Mouse (Mus musculus): ENCODE measurements around the gene Phyh. TPM values are rescaled to one million over a fixed set of nuclear protein-coding genes. Genes with fewer than 3 reads are reported as not detected.
"Not testable (repeated sequence)": the region's sequence is repeated elsewhere in the genome, so short reads cannot be mapped to it uniquely, and the experiment has no call there.

Gene Phyh
- polyA plus RNA-seq, 1 experiment from 2014 or later, result 50.8 TPM

GRCm38 (mm10) chr2:4922476-4923164 is 3.8 kb downstream of the Phyh start:
- Histone ChIP-seq H3K9me3 (no peaks in the 10 kb centered on the region), H3K27me3 (no peaks in the 10 kb centered on the region), H3K4me3 (no peak overlapping the region), H3K4me2 (replicated peaks) (no peak overlapping the region), H3K9ac (replicated peaks) (no peak overlapping the region), H3K36me3 (no peaks in the 10 kb centered on the region), H3K27ac (replicated peaks) (no peak overlapping the region), H3K4me1 (peaks cover 12% of the 10 kb centered on the region; the same call in 1 of the 2 replicates)
- 71% methylated on average over 7 of the region's 7 CpGs for WGBS
- ATAC-seq (replicated peaks), result no peak

GRCm38 (mm10) chr2:4927391-4927790 is 8.6 kb downstream of the Phyh start:
- Histone ChIP-seq H3K9me3 (no peaks in the 10 kb centered on the region), H3K4me2 (replicated peaks) (no peak overlapping the region), H3K27me3 (no peaks in the 10 kb centered on the region), H3K27ac (replicated peaks) (no peak overlapping the region), H3K36me3 (no peaks in the 10 kb centered on the region), H3K9ac (replicated peaks) (no peak overlapping the region), H3K4me3 (no peak overlapping the region), H3K4me1 (no peaks in the 10 kb centered on the region)
- 82% methylated on average over 3 of the region's 3 CpGs for WGBS
- ATAC-seq (replicated peaks), result no peak

- H3K4me2 ChIP-seq (replicated peaks), result no peak overlapping the region
- no peaks in the 10 kb centered on the region for H3K4me1 ChIP-seq
- H3K9ac ChIP-seq (replicated peaks), result no peak overlapping the region
- no peaks in the 10 kb centered on the region for H3K9me3 ChIP-seq
- WGBS, result 93% methylated on average over 2 of the region's 2 CpGs
- no peaks in the 10 kb centered on the region for H3K36me3 ChIP-seq
- H3K27me3 ChIP-seq, result no peaks in the 10 kb centered on the region
- ATAC-seq (replicated peaks), result no peak
- H3K27ac ChIP-seq (replicated peaks), result no peak overlapping the region
- no peak overlapping the region for H3K4me3 ChIP-seq
Measured at GRCm38 (mm10) chr2:4929230-4929629, 10.4 kb downstream of the Phyh start.

GRCm38 (mm10) chr2:4934516-4934915 is 15.7 kb downstream of the Phyh start:
- no peak for ATAC-seq (replicated peaks)
- no peaks in the 10 kb centered on the region for H3K9me3 ChIP-seq
- H3K4me2 ChIP-seq (replicated peaks), result no peak overlapping the region
- H3K4me1 ChIP-seq, result no peaks in the 10 kb centered on the region
- no peak overlapping the region for H3K9ac ChIP-seq (replicated peaks)
- no peak overlapping the region for H3K4me3 ChIP-seq
- no peak overlapping the region for H3K27ac ChIP-seq (replicated peaks)
- H3K36me3 ChIP-seq, result peaks cover 4% of the 10 kb centered on the region; the same call in 1 of the 2 replicates
- H3K27me3 ChIP-seq, result no peaks in the 10 kb centered on the region
- 95% methylated on average over 9 of the region's 9 CpGs for WGBS

GRCm38 (mm10) chr2:4937931-4938330 is 19.1 kb downstream of the Phyh start:
- peaks cover 4% of the 10 kb centered on the region; the same call in 1 of the 2 replicates for H3K36me3 ChIP-seq
- no peak overlapping the region for H3K4me2 ChIP-seq (replicated peaks)
- H3K9me3 ChIP-seq, result no peaks in the 10 kb centered on the region
- no peak for ATAC-seq (replicated peaks)
- no peak overlapping the region for H3K9ac ChIP-seq (replicated peaks)
- no peaks in the 10 kb centered on the region for H3K27me3 ChIP-seq
- WGBS, result 91% methylated on average over 7 of the region's 7 CpGs
- H3K27ac ChIP-seq (replicated peaks), result no peak overlapping the region
- no peaks in the 10 kb centered on the region for H3K4me1 ChIP-seq
- H3K4me3 ChIP-seq, result no peak overlapping the region

GRCm38 (mm10) chr2:4940861-4941260 is 22.0 kb downstream of the Phyh start:
- H3K9me3 ChIP-seq, result 0 out of 2 replicates have a peak, but pooled peaks cover 2% of the 10 kb centered on the region
- no peak overlapping the region for H3K27ac ChIP-seq (replicated peaks)
- WGBS, result 92% methylated on average over 11 of the region's 11 CpGs
- H3K4me2 ChIP-seq (replicated peaks), result no peak overlapping the region
- no peaks in the 10 kb centered on the region for H3K4me1 ChIP-seq
- H3K4me3 ChIP-seq, result no peak overlapping the region
- H3K36me3 ChIP-seq, result peaks cover 4% of the 10 kb centered on the region; the same call in 1 of the 2 replicates
- no peak overlapping the region for H3K9ac ChIP-seq (replicated peaks)
- ATAC-seq (replicated peaks), result no peak
- no peaks in the 10 kb centered on the region for H3K27me3 ChIP-seq

GRCm38 (mm10) chr2:4949691-4950090 is 30.9 kb downstream of the Phyh start:
- not testable (repeated sequence) for H3K27me3 ChIP-seq; H3K4me2 ChIP-seq (replicated peaks); H3K9me3 ChIP-seq; H3K27ac ChIP-seq (replicated peaks); H3K4me3 ChIP-seq; H3K36me3 ChIP-seq; ATAC-seq (replicated peaks); H3K9ac ChIP-seq (replicated peaks); H3K4me1 ChIP-seq
- WGBS, result 81% methylated on average over 8 of the region's 8 CpGs

- Histone ChIP-seq H3K4me3 (no peak overlapping the region), H3K4me2 (replicated peaks) (no peak overlapping the region), H3K27ac (replicated peaks) (no peak overlapping the region), H3K9me3 (no peaks in the 10 kb centered on the region), H3K9ac (replicated peaks) (no peak overlapping the region), H3K36me3 (no peaks in the 10 kb centered on the region), H3K27me3 (no peaks in the 10 kb centered on the region), H3K4me1 (no peaks in the 10 kb centered on the region)
- ATAC-seq (replicated peaks), result no peak
- 100% methylated on average over 2 of the region's 2 CpGs for WGBS
Measured at GRCm38 (mm10) chr2:4950986-4951385, 32.2 kb downstream of the Phyh start.

GRCm38 (mm10) chr2:4954216-4954760 is 35.5 kb downstream of the Phyh start:
- H3K4me2 ChIP-seq (replicated peaks), result no peak overlapping the region
- 74% methylated on average over 6 of the region's 6 CpGs for WGBS
- no peak overlapping the region for H3K9ac ChIP-seq (replicated peaks)
- H3K9me3 ChIP-seq, result no peaks in the 10 kb centered on the region
- no peaks in the 10 kb centered on the region for H3K36me3 ChIP-seq
- H3K4me1 ChIP-seq, result no peaks in the 10 kb centered on the region
- H3K27me3 ChIP-seq, result no peaks in the 10 kb centered on the region
- H3K4me3 ChIP-seq, result no peak overlapping the region
- no peak overlapping the region for H3K27ac ChIP-seq (replicated peaks)
- ATAC-seq (replicated peaks), result no peak

- Histone ChIP-seq H3K27ac (replicated peaks) (no peak overlapping the region), H3K9ac (replicated peaks) (no peak overlapping the region), H3K4me3 (no peak overlapping the region), H3K9me3 (no peaks in the 10 kb centered on the region), H3K4me2 (replicated peaks) (no peak overlapping the region), H3K4me1 (no peaks in the 10 kb centered on the region), H3K27me3 (no peaks in the 10 kb centered on the region), H3K36me3 (no peaks in the 10 kb centered on the region)
- no peak for ATAC-seq (replicated peaks)
- 90% methylated on average over 12 of the region's 12 CpGs for WGBS
Measured at GRCm38 (mm10) chr2:4958039-4958438, 39.2 kb downstream of the Phyh start.

- H3K4me1 ChIP-seq, result no peaks in the 10 kb centered on the region
- no peaks in the 10 kb centered on the region for H3K27me3 ChIP-seq
- ATAC-seq (replicated peaks), result no peak
- H3K4me3 ChIP-seq, result no peak overlapping the region
- H3K9ac ChIP-seq (replicated peaks), result no peak overlapping the region
- no peaks in the 10 kb centered on the region for H3K36me3 ChIP-seq
- H3K9me3 ChIP-seq, result no peaks in the 10 kb centered on the region
- no peak overlapping the region for H3K27ac ChIP-seq (replicated peaks)
- H3K4me2 ChIP-seq (replicated peaks), result no peak overlapping the region
- 90% methylated on average over 2 of the region's 2 CpGs for WGBS
Measured at GRCm38 (mm10) chr2:4967806-4968205, 49.0 kb downstream of the Phyh start.

GRCm38 (mm10) chr2:4969083-4969482 is 50.3 kb downstream of the Phyh start:
- Histone ChIP-seq H3K9me3 (no peaks in the 10 kb centered on the region), H3K9ac (replicated peaks) (no peak overlapping the region), H3K36me3 (no peaks in the 10 kb centered on the region), H3K4me3 (no peak overlapping the region), H3K4me1 (no peaks in the 10 kb centered on the region), H3K27ac (replicated peaks) (no peak overlapping the region), H3K4me2 (replicated peaks) (no peak overlapping the region), H3K27me3 (no peaks in the 10 kb centered on the region)
- WGBS, result 88% methylated on average over 2 of the region's 2 CpGs
- ATAC-seq (replicated peaks), result no peak

- no peaks in the 10 kb centered on the region for H3K9me3 ChIP-seq
- no peaks in the 10 kb centered on the region for H3K27me3 ChIP-seq
- WGBS, result 53% methylated on average over 5 of the region's 5 CpGs
- peaks cover 21% of the 10 kb centered on the region for H3K4me1 ChIP-seq
- H3K27ac ChIP-seq (replicated peaks), result no peak within 1 kb of the TSS; the same call in 1 of the 2 replicates
- ATAC-seq (replicated peaks), result no peak
- H3K36me3 ChIP-seq, result no peaks in the 10 kb centered on the region
- no peak within 1 kb of the TSS for H3K9ac ChIP-seq (replicated peaks)
- no peak within 1 kb of the TSS for H3K4me2 ChIP-seq (replicated peaks)
- no peak within 1 kb of the TSS for H3K4me3 ChIP-seq
Measured at GRCm38 (mm10) chr2:4975807-4976206, 57.0 kb downstream of the Phyh start, which contains the start of gene Ucma. Gene Ucma (plus strand): TSS chr2:4976122.
